ENCODE assay signal across 8 mouse cellular contexts in genomic region chr17:83707372-83707771, GRCm38 (mm10). TPM values are rescaled to one million over a fixed set of nuclear protein-coding genes. Genes with fewer than 3 reads are reported as not detected.
DNase-seq lines count a peak whose midpoint lies in the region; ATAC-seq lines count a peak whose summit lies in the region.

No protein-coding gene starts in this region.

- H3K4me1 ChIP-seq in heart, embryonic 13.5 days = peaks cover 22% of the 10 kb centered on the region
- peaks cover 17% of the 10 kb centered on the region for H3K4me1 ChIP-seq in forebrain, embryonic 13.5 days

- H3K27ac ChIP-seq in heart, embryonic 13.5 days (replicated peaks) = peak overlapping the region; percentile 97
- no peak overlapping the region for H3K27ac ChIP-seq in forebrain, embryonic 13.5 days

- H3K4me2 ChIP-seq in heart, embryonic 13.5 days = peak overlapping the region; percentile 92
- H3K4me2 ChIP-seq in forebrain, embryonic 13.5 days = peak overlapping the region; percentile 68

- 82% methylated on average over 4 of the region's 4 CpGs for WGBS in heart, embryonic 13.5 days
- 77% methylated on average over 4 of the region's 4 CpGs for WGBS in forebrain, embryonic 13.5 days

- DNase-seq in heart, postnatal 10 days = no peak
- peak; percentile 46 for DNase-seq in CD4-positive, CD25-positive, alpha-beta regulatory T cell, adult 2 months (ENCODE audit: low read depth, low spot score)
- no peak for DNase-seq in layer of hippocampus, adult 18-20 months (ENCODE audit: low spot score in 2 of 2)
- DNase-seq in urinary bladder, adult 2 months (ENCODE audit: low spot score) = no peak
- no peak for DNase-seq in left cerebral cortex, adult 9 months (ENCODE audit: low spot score in 2 of 2)

- no peaks in the 10 kb centered on the region for H3K27me3 ChIP-seq in heart, embryonic 13.5 days (replicated peaks)
- H3K27me3 ChIP-seq in forebrain, embryonic 13.5 days = no peaks in the 10 kb centered on the region

- H3K4me3 ChIP-seq in heart, embryonic 13.5 days = peak overlapping the region; percentile 96
- no peak overlapping the region for H3K4me3 ChIP-seq in forebrain, embryonic 13.5 days

- peak overlapping the region; percentile 98 for H3K9ac ChIP-seq in heart, embryonic 13.5 days
- H3K9ac ChIP-seq in forebrain, embryonic 13.5 days = no peak overlapping the region

- H3K9me3 ChIP-seq in heart, embryonic 13.5 days = no peaks in the 10 kb centered on the region
- no peaks in the 10 kb centered on the region for H3K9me3 ChIP-seq in forebrain, embryonic 13.5 days (replicated peaks)

- intact Hi-C loops in heart, postnatal 10 days (cut with DNase I) = no loop called here

- ATAC-seq in heart, embryonic 13.5 days (ENCODE audit: extremely low read depth, insufficient number of reproducible peaks, low FRiP score, low TSS enrichment) = no peak
- ATAC-seq in forebrain, embryonic 13.5 days = no peak
- ATAC-seq in megakaryocyte progenitor cell, adult 5-6 weeks (replicated peaks; ENCODE audit: poor library complexity) = 0 out of 2 replicates have a peak, but pooled peaks have one; percentile 7

- peaks cover 35% of the 10 kb centered on the region for H3K36me3 ChIP-seq in heart, embryonic 13.5 days
- H3K36me3 ChIP-seq in forebrain, embryonic 13.5 days (ENCODE audit: poor library complexity, severe bottlenecking) = peaks cover 16% of the 10 kb centered on the region

RNA-seq across cellular contexts. Expression of gene Mta3, which starts 1.4 kb away (rescaled TPM):
- 34.9 and 37.4 TPM in 2 replicates for polyA plus RNA-seq in heart, embryonic 13.5 days (2015; fragmentation: Nextera tagmentation; extraction: Ambion mirVana)
- total RNA-seq in heart, postnatal 10 days (2021) = 10 to 100 TPM; 29.2 to 30.2 TPM
- 28.7 and 30.6 TPM in 2 replicates for polyA plus RNA-seq in forebrain, embryonic 13.5 days (2015; fragmentation: Nextera tagmentation; extraction: Ambion mirVana)
- 51.0 and 54.1 TPM in 2 replicates for total RNA-seq in megakaryocyte progenitor cell, adult 5-6 weeks (2015)
- total RNA-seq in megakaryocyte progenitor cell, adult 5-6 weeks (2017) = 29.0 and 40.3 TPM in 2 replicates
- total RNA-seq in layer of hippocampus, adult 18-20 months (2021) = 100 to 1,000 TPM in 1 of 2 experiments, 10 to 100 TPM in 1; 98.9 to 103 TPM
- polyA plus RNA-seq in urinary bladder, adult 2 months (2012; rRNA removed) = 76.8 and 82.9 TPM in 2 replicates
